Mouse (Mus musculus) intestine, postnatal 0 days (tissue): Measurements from ENCODE around the gene Drd1. TPM values are rescaled to one million over a fixed set of nuclear protein-coding genes. Genes with fewer than 3 reads are reported as not detected.
A peak's percentile ranks its signal among the peaks of the same experiment; 100 is the strongest.

ENCODE experiments used
- ATAC-seq: fragments of 200-750 bp; cut with Nextera tagmentation; 2 replicates; pipeline ENCODE4 v1.8.0; 2017; ENCODE audit warnings: mild to moderate bottlenecking, moderate TSS enrichment, moderate library complexity
- H3K27ac ChIP-seq: fragments of 300-500 bp; sonication (generic); 2 replicates; pipeline ENCODE4 v1.5.1; 2014; ENCODE audit warnings: mild to moderate bottlenecking, low read depth, low read length, moderate library complexity
- H3K27me3 ChIP-seq: fragments of 300-500 bp; sonication (generic); replicated peaks from 2 replicates; pipeline ENCODE4 v1.6.1; 2014; ENCODE audit warnings: low read length, mixed read lengths; ENCODE audit not compliant: control insufficient read depth, insufficient read depth
- H3K36me3 ChIP-seq: fragments of 300-500 bp; sonication (generic); 2 replicates; pipeline ENCODE4 v1.6.1; 2014; ENCODE audit warnings: mild to moderate bottlenecking, moderate library complexity; ENCODE audit not compliant: control insufficient read depth, insufficient read depth
- H3K4me1 ChIP-seq: fragments of 300-500 bp; sonication (generic); replicated peaks from 2 replicates; pipeline ENCODE4 v1.6.1; 2014; ENCODE audit warnings: antibody characterized with exemption, low read length, mixed read lengths; ENCODE audit not compliant: control insufficient read depth, insufficient read depth
- H3K4me2 ChIP-seq: fragments of 300-500 bp; sonication (generic); replicated peaks from 2 replicates; pipeline ENCODE4 v1.6.1; 2014; ENCODE audit warnings: low read depth, mild to moderate bottlenecking, moderate library complexity
- H3K4me3 ChIP-seq: fragments of 300-500 bp; sonication (generic); 2 replicates; pipeline ENCODE4 v1.5.1; 2014; ENCODE audit warnings: low read depth, low read length
- H3K9ac ChIP-seq: fragments of 300-500 bp; sonication (generic); 2 replicates; pipeline ENCODE4 v1.6.1; 2014; ENCODE audit warnings: mild to moderate bottlenecking, low read depth, low read length
- H3K9me3 ChIP-seq: fragments of 300-500 bp; sonication (generic); 2 replicates; pipeline ENCODE4 v1.6.1; 2016; ENCODE audit warnings: mixed run types; ENCODE audit not compliant: control insufficient read depth
- CTCF ChIP-seq: sonication (generic); IDR thresholded peaks from 2 replicates; pipeline ENCODE4 v1.5.1; 2016; ENCODE audit warnings: low read depth, mild to moderate bottlenecking, control low read depth, antibody characterized with exemption, moderate library complexity
- WGBS: fragments of 180-500 bp; shearing (Covaris S2); extraction: QIAGEN DNeasy Blood & Tissue Kit; methylation state at CpG from one replicate; pipeline ENCODE4 v1.1.7; 2014; 5-methylcytosine and 5-hydroxymethylcytosine counted together
- polyA plus RNA-seq: library from polyadenylated mRNA; unstranded; fragments of >200 nt; fragmentation: Nextera tagmentation; extraction: Ambion mirVana; gene quantifications from 2 replicates; pipeline ENCODE4 v1.2.1, GENCODE M21; 2015

Drd1 gene
- polyA plus RNA-seq, 1 experiment from 2014 or later, result 0.20 TPM

- 2% methylated on average over 20 of the region's 20 CpGs for WGBS
- Histone ChIP-seq H3K9me3 (no peaks in the 10 kb centered on the region), H3K27me3 (peaks cover 28% of the 10 kb centered on the region), H3K4me3 (peak overlapping the region; percentile 37), H3K36me3 (no peaks in the 10 kb centered on the region), H3K4me2 (peak overlapping the region; percentile 67), H3K27ac (no peak overlapping the region), H3K9ac (0 out of 2 replicates have a peak overlapping the region, but pooled peaks have one; percentile 1), H3K4me1 (no peaks in the 10 kb centered on the region)
- no peak for ATAC-seq
- no peak for TF ChIP-seq CTCF
Observed at GRCm38 (mm10) chr13:54054962-54055361, 543 bp downstream of the Drd1 start.

GRCm38 (mm10) chr13:54051641-54052040 lies 3.9 kb downstream of the Drd1 start:
- WGBS, result 65% methylated on average over 7 of the region's 7 CpGs
- Histone ChIP-seq H3K9ac (no peak overlapping the region), H3K4me3 (no peak overlapping the region), H3K27me3 (peaks cover 28% of the 10 kb centered on the region), H3K9me3 (no peaks in the 10 kb centered on the region), H3K4me1 (no peaks in the 10 kb centered on the region), H3K36me3 (no peaks in the 10 kb centered on the region), H3K27ac (no peak overlapping the region), H3K4me2 (no peak overlapping the region)
- no peak for TF ChIP-seq CTCF
- ATAC-seq, result no peak

- Histone ChIP-seq H3K9ac (no peak overlapping the region), H3K36me3 (no peaks in the 10 kb centered on the region), H3K27me3 (peaks cover 11% of the 10 kb centered on the region), H3K9me3 (no peaks in the 10 kb centered on the region), H3K4me3 (no peak overlapping the region), H3K27ac (no peak overlapping the region), H3K4me2 (no peak overlapping the region), H3K4me1 (no peaks in the 10 kb centered on the region)
- TF ChIP-seq CTCF, result no peak
- ATAC-seq, result no peak
- 87% methylated on average over 7 of the region's 7 CpGs for WGBS
Observed at GRCm38 (mm10) chr13:54048679-54049352, 6.7 kb downstream of the Drd1 start.

- no peaks in the 10 kb centered on the region for H3K27me3 ChIP-seq
- ATAC-seq, result no peak
- 87% methylated on average over 2 of the region's 2 CpGs for WGBS
Observed at GRCm38 (mm10) chr13:54040256-54040655, 15.2 kb downstream of the Drd1 start.

GRCm38 (mm10) chr13:54037936-54038335 lies 17.6 kb downstream of the Drd1 start:
- no peak for TF ChIP-seq CTCF
- ATAC-seq, result no peak
- Histone ChIP-seq H3K9me3 (no peaks in the 10 kb centered on the region), H3K9ac (no peak overlapping the region), H3K36me3 (no peaks in the 10 kb centered on the region), H3K4me3 (no peak overlapping the region), H3K4me2 (no peak overlapping the region), H3K27me3 (no peaks in the 10 kb centered on the region), H3K27ac (no peak overlapping the region), H3K4me1 (no peaks in the 10 kb centered on the region)
- 80% methylated on average over 4 of the region's 4 CpGs for WGBS

More at GRCm38 (mm10) chr13:54040256-54040655, 15.2 kb downstream of the Drd1 start:
- Histone ChIP-seq H3K36me3 (no peaks in the 10 kb centered on the region), H3K4me2 (no peak overlapping the region), H3K9me3 (no peaks in the 10 kb centered on the region), H3K9ac (no peak overlapping the region), H3K4me3 (no peak overlapping the region), H3K27ac (no peak overlapping the region), H3K4me1 (no peaks in the 10 kb centered on the region)
- TF ChIP-seq CTCF, result no peak

- Histone ChIP-seq H3K27me3 (no peaks in the 10 kb centered on the region), H3K4me2 (no peak overlapping the region), H3K9me3 (no peaks in the 10 kb centered on the region), H3K36me3 (no peaks in the 10 kb centered on the region), H3K27ac (no peak overlapping the region), H3K9ac (no peak overlapping the region), H3K4me3 (no peak overlapping the region), H3K4me1 (no peaks in the 10 kb centered on the region)
- peak; percentile 61 for TF ChIP-seq CTCF
- 73% methylated on average over 1 of the region's 1 CpGs for WGBS
- no peak for ATAC-seq
Observed at GRCm38 (mm10) chr13:54035541-54035940, 20.0 kb downstream of the Drd1 start.

- Histone ChIP-seq H3K4me3 (no peak overlapping the region), H3K36me3 (no peaks in the 10 kb centered on the region), H3K4me1 (no peaks in the 10 kb centered on the region), H3K9ac (no peak overlapping the region), H3K27me3 (no peaks in the 10 kb centered on the region), H3K4me2 (no peak overlapping the region), H3K9me3 (no peaks in the 10 kb centered on the region), H3K27ac (no peak overlapping the region)
- TF ChIP-seq CTCF, result no peak
- no peak for ATAC-seq
- 78% methylated on average over 4 of the region's 4 CpGs for WGBS
Observed at GRCm38 (mm10) chr13:54033653-54034052, 21.9 kb downstream of the Drd1 start.
